Mouse (Mus musculus) MEL (cell line): ENCODE results near the gene Cdk12.

Experiments used
- CHD1 ChIP-seq: IDR thresholded peaks from 2 replicates; pipeline ENCODE4 v1.6.1; 2012; ENCODE audit warnings: low read depth, mild to moderate bottlenecking, inconsistent platforms, low read length, improper control_type of control experiment
- CTCF ChIP-seq, 3 experiments: IDR thresholded peaks in 2 of 3; conservative IDR thresholded peaks in 1 of 3; 2 replicates each; pipeline ENCODE4 v1.5.1; 2011 to 2012; ENCODE audit warnings: low read length in 3 of 3, low read depth in 2 of 3, mild to moderate bottlenecking in 2 of 3, improper control_type of control experiment in 1 of 3, inconsistent platforms in 1 of 3, mixed read lengths in 1 of 3, moderate library complexity in 1 of 3; ENCODE audit not compliant: control insufficient read depth in 1 of 3, insufficient read depth in 1 of 3, poor library complexity in 1 of 3, severe bottlenecking in 1 of 3
- GATA1 ChIP-seq: IDR thresholded peaks from 2 replicates; pipeline ENCODE4 v1.6.1; 2011; ENCODE audit warnings: low read depth, low read length, improper control_type of control experiment
- KAT2A ChIP-seq: conservative IDR thresholded peaks from 2 replicates; pipeline ENCODE4 v1.6.1; 2012; ENCODE audit warnings: low read depth, low read length, improper control_type of control experiment, inconsistent platforms
- POLR2A ChIP-seq, 2 experiments: IDR thresholded peaks; 2 replicates each; pipeline ENCODE4 v1.6.1; 2011 to 2012; ENCODE audit warnings: low read length in 2 of 2, mild to moderate bottlenecking in 2 of 2, control low read depth in 1 of 2, improper control_type of control experiment in 1 of 2, low read depth in 1 of 2, moderate library complexity in 1 of 2; ENCODE audit not compliant: control insufficient read depth in 1 of 2, insufficient read depth in 1 of 2, poor library complexity in 1 of 2
- TAL1 ChIP-seq: IDR thresholded peaks from 2 replicates; pipeline ENCODE4 v1.6.1; 2012; ENCODE audit warnings: mild to moderate bottlenecking, inconsistent platforms, low read length, moderate library complexity, mixed read lengths

- TF ChIP-seq CHD1 (no peak), KAT2A (no peak), GATA1 (no peak), TAL1 (no peak), POLR2A (IDR thresholded peaks at IDR 0.05; ENCODE audit: control insufficient read depth in 1 of 2, insufficient read depth in 1 of 2, low read depth in 1 of 2, low read length in 2 of 2, poor library complexity in 1 of 2) (no peak), CTCF (IDR thresholded peaks at IDR 0.05 in 2 of 3, conservative IDR thresholded peaks at IDR 0.05 in 1 of 3; ENCODE audit: control insufficient read depth in 1 of 3, insufficient read depth in 1 of 3, low read depth in 2 of 3, low read length in 3 of 3, poor library complexity in 1 of 3, severe bottlenecking in 1 of 3) (no peak)
These were observed 34.5 kb upstream of the Cdk12 start for GRCm38 (mm10) chr11:98168400-98168799.
